Mouse (Mus musculus) stomach, postnatal 0 days (tissue): ENCODE measurements around the gene Lrrc43.

Source experiments
- CTCF ChIP-seq: IDR thresholded peaks from 2 replicates; pipeline ENCODE4 v1.5.1; 2016; ENCODE audit warnings: antibody characterized with exemption, low read depth, mild to moderate bottlenecking, moderate library complexity
- EP300 ChIP-seq: optimal IDR thresholded peaks from 2 replicates; pipeline ENCODE3; 2016; ENCODE audit warnings: antibody characterized with exemption

GRCm38 (mm10) chr5:123442283-123442682 lies 46.8 kb upstream of the Lrrc43 start:
- TF ChIP-seq EP300: no peak
- no peak for TF ChIP-seq CTCF
